Mouse (Mus musculus) midbrain, embryonic 13.5 days (tissue): ENCODE results near the gene Slc38a1. TPM values are rescaled to one million over a fixed set of nuclear protein-coding genes. Genes with fewer than 3 reads are reported as not detected.

Source experiments
- ATAC-seq: fragments of 200-750 bp; cut with Nextera tagmentation; 2 replicates; pipeline ENCODE4 v1.8.0; 2017; ENCODE audit warnings: mild to moderate bottlenecking, moderate TSS enrichment, moderate library complexity
- H3K27ac ChIP-seq: fragments of 300-500 bp; sonication (generic); 2 replicates; pipeline ENCODE4 v1.5.1; 2015; ENCODE audit warnings: inconsistent platforms, mild to moderate bottlenecking, moderate library complexity
- H3K27me3 ChIP-seq: fragments of 300-500 bp; sonication (generic); 2 replicates; pipeline ENCODE4 v1.6.1; 2015; ENCODE audit warnings: mild to moderate bottlenecking, inconsistent platforms
- H3K36me3 ChIP-seq: fragments of 300-500 bp; sonication (generic); 2 replicates; pipeline ENCODE4 v1.6.1; 2015; ENCODE audit warnings: mild to moderate bottlenecking, inconsistent platforms
- H3K4me1 ChIP-seq: fragments of 300-500 bp; sonication (generic); replicated peaks from 2 replicates; pipeline ENCODE4 v1.6.1; 2015; ENCODE audit warnings: inconsistent platforms
- H3K4me2 ChIP-seq: fragments of 300-500 bp; sonication (generic); replicated peaks from 2 replicates; pipeline ENCODE4 v1.6.1; 2015; ENCODE audit warnings: moderate library complexity, mild to moderate bottlenecking, inconsistent platforms
- H3K4me3 ChIP-seq: fragments of 300-500 bp; sonication (generic); replicated peaks from 2 replicates; pipeline ENCODE4 v1.5.1; 2015; ENCODE audit warnings: mild to moderate bottlenecking, inconsistent platforms
- H3K9ac ChIP-seq: fragments of 300-500 bp; sonication (generic); replicated peaks from 2 replicates; pipeline ENCODE4 v1.6.1; 2015; ENCODE audit warnings: mild to moderate bottlenecking, inconsistent platforms
- H3K9me3 ChIP-seq: fragments of 300-500 bp; sonication (generic); 2 replicates; pipeline ENCODE4 v1.6.1; 2016; ENCODE audit warnings: mild to moderate bottlenecking, inconsistent platforms
- WGBS: fragments of 180-500 bp; shearing (Covaris S2); methylation state at CpG from one replicate; pipeline ENCODE4 v1.1.7; 2015; 5-methylcytosine and 5-hydroxymethylcytosine counted together
- polyA plus RNA-seq: library from polyadenylated mRNA; unstranded; fragments of >200 nt; fragmentation: Nextera tagmentation; extraction: Ambion mirVana; gene quantifications from 2 replicates; pipeline ENCODE4 v1.2.1, GENCODE M21; 2015

Slc38a1 gene
- polyA plus RNA-seq, 1 experiment from 2014 or later = 156 TPM

DNA sequence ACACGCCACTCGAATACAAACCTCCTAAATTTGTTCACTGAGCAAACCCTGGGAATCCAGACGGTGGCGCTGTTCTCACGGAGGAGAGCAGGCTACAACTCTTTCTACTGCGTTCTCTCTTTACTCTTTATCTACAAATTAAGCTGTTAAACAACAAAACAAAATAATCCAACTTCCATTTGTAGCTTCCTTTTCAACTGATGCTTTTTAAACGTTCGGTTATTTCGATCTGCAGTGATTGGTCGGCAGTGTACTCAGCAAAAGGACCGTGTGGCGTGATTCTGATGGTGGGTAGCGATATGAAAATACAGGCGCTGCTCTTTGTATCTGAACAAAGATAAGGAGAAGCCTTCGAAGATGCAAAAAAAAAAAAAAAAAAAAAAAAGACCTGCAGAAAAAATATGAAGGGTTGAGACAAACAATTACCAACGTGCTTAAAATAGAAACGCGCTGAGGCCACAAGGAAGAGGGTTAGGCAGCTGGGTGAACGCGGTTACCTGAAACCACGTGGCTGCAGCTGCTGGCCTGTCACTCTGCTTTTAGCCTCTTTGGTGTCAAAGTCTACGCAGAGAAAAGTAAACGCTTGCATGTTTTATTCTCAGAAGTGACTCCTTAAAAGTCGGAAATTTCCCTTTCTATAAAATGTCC is 99.4 kb downstream of the Slc38a1 start:
- no peak overlapping the region for H3K27ac ChIP-seq
- H3K9ac ChIP-seq = peak overlapping the region; percentile 45
- no peak for ATAC-seq
- H3K27me3 ChIP-seq = no peaks in the 10 kb centered on the region
- H3K9me3 ChIP-seq = no peaks in the 10 kb centered on the region
- peak overlapping the region; percentile 38 for H3K4me3 ChIP-seq
- H3K36me3 ChIP-seq = no peaks in the 10 kb centered on the region
- WGBS = 4% methylated on average over 24 of the region's 24 CpGs
- peak overlapping the region; percentile 54 for H3K4me2 ChIP-seq
- H3K4me1 ChIP-seq = peaks cover 15% of the 10 kb centered on the region

DNA sequence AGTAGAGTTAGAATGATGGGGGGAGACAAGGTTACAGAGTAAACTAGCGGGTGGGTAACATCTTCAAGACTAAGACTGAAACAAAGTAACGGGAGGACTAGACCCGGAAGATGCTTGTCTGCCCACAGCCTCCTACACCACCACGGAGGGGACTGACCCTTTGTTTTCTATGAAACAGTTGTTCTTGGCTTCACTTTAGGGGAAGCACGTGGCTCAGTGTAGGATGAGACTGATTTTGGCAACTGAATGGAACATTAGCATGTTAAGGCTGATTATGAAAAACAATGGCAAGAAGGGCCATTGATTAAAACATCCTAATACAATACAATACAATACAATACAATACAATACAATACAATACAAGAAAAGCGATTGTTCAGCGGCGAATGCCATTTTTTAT is 100.6 kb downstream of the Slc38a1 start:
- Histone ChIP-seq H3K27ac (no peak overlapping the region), H3K9me3 (no peaks in the 10 kb centered on the region), H3K9ac (no peak overlapping the region), H3K4me1 (peaks cover 5% of the 10 kb centered on the region; the same call in 1 of the 2 replicates), H3K36me3 (no peaks in the 10 kb centered on the region), H3K4me3 (no peak overlapping the region), H3K4me2 (no peak overlapping the region), H3K27me3 (no peaks in the 10 kb centered on the region)
- WGBS = 64% methylated on average over 8 of the region's 8 CpGs
- no peak for ATAC-seq

DNA sequence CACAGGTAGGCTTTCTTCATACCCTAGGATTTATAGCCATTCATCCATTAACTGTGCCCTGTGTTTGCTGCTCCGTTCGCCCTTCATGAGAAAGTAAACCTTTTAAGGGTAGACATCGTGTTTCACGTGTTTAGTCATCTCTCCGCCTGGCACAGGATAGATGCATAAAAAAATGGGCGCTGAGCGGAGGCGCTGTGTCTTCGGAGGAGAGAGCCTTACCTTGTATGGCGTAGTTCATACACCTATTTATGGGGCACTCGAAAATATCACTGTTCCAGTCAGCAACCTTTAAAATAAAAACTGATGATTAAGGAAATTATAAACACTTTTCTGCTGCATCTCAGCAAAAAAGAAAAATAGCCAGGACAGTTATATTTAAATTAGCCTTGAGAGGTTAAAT is 105.4 kb downstream of the Slc38a1 start:
- Histone ChIP-seq H3K9ac (no peak overlapping the region), H3K36me3 (no peaks in the 10 kb centered on the region), H3K4me3 (no peak overlapping the region), H3K27ac (no peak overlapping the region), H3K27me3 (no peaks in the 10 kb centered on the region), H3K4me2 (no peak overlapping the region), H3K9me3 (no peaks in the 10 kb centered on the region), H3K4me1 (0 out of 2 replicates have a peak, but pooled peaks cover 5% of the 10 kb centered on the region)
- no peak for ATAC-seq
- WGBS = 93% methylated on average over 11 of the region's 11 CpGs

DNA sequence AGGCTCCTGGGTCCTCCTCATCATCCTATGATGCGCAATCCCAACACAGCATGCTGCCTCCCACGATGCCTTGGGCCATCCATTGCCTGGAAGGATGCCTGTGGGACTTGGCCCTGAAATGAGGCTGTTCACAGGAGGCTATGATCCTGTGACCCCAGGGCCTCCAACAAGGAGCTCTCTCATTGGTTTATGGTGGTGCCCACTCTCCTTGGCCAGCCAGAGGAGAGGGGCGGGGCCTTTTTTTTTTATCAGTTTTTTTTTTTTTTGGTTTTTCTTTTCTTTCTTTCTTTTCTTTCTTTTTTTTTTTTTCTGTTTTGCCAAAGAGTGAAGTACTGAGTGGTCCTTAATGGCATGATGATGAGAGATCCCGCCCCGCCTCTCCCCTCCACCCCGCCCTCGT is 106.3 kb downstream of the Slc38a1 start:
- Histone ChIP-seq H3K4me3 (no peak overlapping the region), H3K27me3 (no peaks in the 10 kb centered on the region), H3K27ac (no peak overlapping the region), H3K36me3 (no peaks in the 10 kb centered on the region), H3K9ac (no peak overlapping the region), H3K4me1 (no peaks in the 10 kb centered on the region), H3K4me2 (no peak overlapping the region), H3K9me3 (no peaks in the 10 kb centered on the region)
- WGBS = 93% methylated on average over 7 of the region's 7 CpGs
- no peak for ATAC-seq

DNA sequence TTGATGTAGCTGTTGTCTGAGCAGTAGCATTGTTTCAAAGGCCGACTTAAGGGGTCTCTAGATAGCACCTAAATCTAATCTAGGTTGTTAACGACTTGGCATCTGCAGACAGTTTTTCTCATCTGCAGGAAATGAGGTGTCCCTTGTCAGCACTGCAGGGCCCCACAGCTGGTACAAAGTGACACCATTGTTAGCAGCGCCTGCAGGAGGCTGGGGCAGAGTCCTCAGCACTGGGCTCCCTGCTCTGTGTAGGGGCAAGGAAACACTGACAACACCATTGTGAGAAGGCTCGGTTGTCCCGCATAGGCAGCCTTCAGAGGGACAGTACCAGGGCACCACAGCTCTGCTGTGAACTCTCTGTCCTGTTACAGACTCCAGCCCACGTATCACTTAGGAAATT is 115.0 kb downstream of the Slc38a1 start:
- H3K9me3 ChIP-seq = no peaks in the 10 kb centered on the region
- no peaks in the 10 kb centered on the region for H3K27me3 ChIP-seq
- no peak overlapping the region for H3K9ac ChIP-seq
- no peak overlapping the region for H3K27ac ChIP-seq
- H3K4me1 ChIP-seq = peaks cover 4% of the 10 kb centered on the region
- no peak overlapping the region for H3K4me3 ChIP-seq
- ATAC-seq = no peak
- 44% methylated on average over 6 of the region's 6 CpGs for WGBS
- no peak overlapping the region for H3K4me2 ChIP-seq
- no peaks in the 10 kb centered on the region for H3K36me3 ChIP-seq

DNA sequence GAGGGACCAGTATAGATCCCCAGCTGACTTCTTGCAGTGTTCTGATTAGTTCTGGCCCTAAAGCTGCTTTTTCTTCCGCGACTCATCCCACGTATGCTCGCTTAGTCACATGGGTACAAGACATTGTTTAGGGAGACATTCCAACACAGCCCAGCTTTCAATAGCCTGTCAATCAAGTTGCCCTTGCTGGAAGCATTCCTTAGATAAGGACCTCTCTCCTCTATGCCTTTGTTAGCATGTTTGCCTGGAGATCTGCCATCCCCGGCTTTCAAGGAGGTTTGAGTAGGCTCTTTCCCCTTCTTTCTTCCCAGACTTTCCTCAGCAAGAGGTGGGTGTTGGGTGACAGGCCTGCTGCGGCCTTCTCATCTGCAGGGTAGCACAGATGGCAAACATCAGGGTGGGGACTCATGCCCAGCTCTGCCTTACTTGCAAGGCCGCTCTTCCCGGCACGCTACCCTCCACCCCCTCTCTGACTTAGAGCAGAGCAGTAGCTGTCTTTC is 118.4 kb downstream of the Slc38a1 start:
- no peaks in the 10 kb centered on the region for H3K9me3 ChIP-seq
- ATAC-seq = peak; percentile 69; the same call in 1 of the 2 replicates
- no peak overlapping the region for H3K4me3 ChIP-seq
- no peaks in the 10 kb centered on the region for H3K27me3 ChIP-seq
- 0 out of 2 replicates have a peak overlapping the region, but pooled peaks have one; percentile 22 for H3K27ac ChIP-seq
- H3K36me3 ChIP-seq = no peaks in the 10 kb centered on the region
- H3K4me1 ChIP-seq = peaks cover 4% of the 10 kb centered on the region
- 28% methylated on average over 9 of the region's 9 CpGs for WGBS
- H3K4me2 ChIP-seq = no peak overlapping the region
- H3K9ac ChIP-seq = no peak overlapping the region

Other genes with a start within 250 kb of the Slc38a1 start
- gene Scaf11, start 182.1 kb downstream of the Slc38a1 start, polyA plus RNA-seq = 56.5 and 62.5 TPM in 2 replicates
- 149 and 152 TPM in 2 replicates for gene Slc38a2, start 56.8 kb upstream of the Slc38a1 start, polyA plus RNA-seq